Mouse (Mus musculus) heart, embryonic 10.5 days (tissue): ENCODE measurements around the gene Tph2. TPM values are rescaled to one million over a fixed set of nuclear protein-coding genes. Genes with fewer than 3 reads are reported as not detected.
"Not testable (repeated sequence)": the region's sequence is repeated elsewhere in the genome, so short reads cannot be mapped to it uniquely, and the experiment has no call there.

Source experiments
- DNase-seq: peaks from one replicate; pipeline ENCODE4 v3.0.0-alpha.2; 2017; ENCODE audit warnings: low spot score
- H3K27ac ChIP-seq: fragments of 300-500 bp; sonication (generic); 2 replicates; pipeline ENCODE4 v1.5.1; 2016; ENCODE audit warnings: mild to moderate bottlenecking
- H3K27me3 ChIP-seq: fragments of 300-500 bp; sonication (generic); 2 replicates; pipeline ENCODE4 v1.6.1; 2016; ENCODE audit warnings: mild to moderate bottlenecking; ENCODE audit not compliant: poor library complexity, insufficient read depth, severe bottlenecking
- H3K36me3 ChIP-seq: fragments of 300-500 bp; sonication (generic); 2 replicates; pipeline ENCODE4 v1.6.1; 2016; ENCODE audit warnings: mild to moderate bottlenecking, moderate library complexity
- H3K4me1 ChIP-seq: fragments of 300-500 bp; sonication (generic); 2 replicates; pipeline ENCODE4 v1.6.1; 2016; ENCODE audit warnings: mild to moderate bottlenecking
- H3K4me3 ChIP-seq: fragments of 300-500 bp; sonication (generic); 2 replicates; pipeline ENCODE4 v1.5.1; 2016; ENCODE audit warnings: mild to moderate bottlenecking, moderate library complexity
- H3K9me3 ChIP-seq: fragments of 300-500 bp; sonication (generic); 2 replicates; pipeline ENCODE4 v1.6.1; 2016; ENCODE audit warnings: mild to moderate bottlenecking, moderate library complexity
- WGBS: fragments of 180-500 bp; shearing (Covaris S2); methylation state at CpG from one replicate; pipeline ENCODE4 v1.1.7; 2016; 5-methylcytosine and 5-hydroxymethylcytosine counted together
- polyA plus RNA-seq: library from polyadenylated mRNA; unstranded; fragments of >200 nt; fragmentation: Nextera tagmentation; extraction: Ambion mirVana; gene quantifications from 2 replicates; pipeline ENCODE4 v1.2.1, GENCODE M21; 2016

Gene Tph2
- not detected in 2 replicates for polyA plus RNA-seq

DNA sequence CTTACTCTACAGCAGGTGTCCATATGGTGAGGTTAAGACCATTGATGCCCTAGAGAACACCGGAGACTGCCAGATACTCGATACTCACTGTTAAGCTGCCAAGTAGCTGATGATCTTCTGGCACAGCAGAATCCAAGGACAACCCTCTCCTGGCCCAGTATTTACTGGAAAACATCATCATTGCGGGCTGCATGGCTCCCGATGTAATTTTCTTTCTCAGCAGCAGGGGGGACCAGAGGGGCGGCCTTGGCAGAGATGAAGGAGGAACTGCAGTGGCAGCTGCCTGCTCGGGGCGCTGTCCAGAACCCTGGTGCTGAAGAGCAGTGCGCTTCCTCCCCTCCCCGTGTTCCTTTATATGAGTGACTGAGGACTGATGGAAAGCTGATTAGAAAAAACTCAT is at the start of gene Tph2:
TSS of gene Tph2 (minus strand) at position 326 of the 400 bp plus-strand sequence.
- no peaks in the 10 kb centered on the region for H3K36me3 ChIP-seq
- peak; percentile 87 for DNase-seq
- H3K27ac ChIP-seq: no peak within 1 kb of the TSS
- 5% methylated on average over 9 of the region's 9 CpGs for WGBS
- no peaks in the 10 kb centered on the region for H3K9me3 ChIP-seq
- no peak within 1 kb of the TSS for H3K4me3 ChIP-seq
- H3K27me3 ChIP-seq: no peaks in the 10 kb centered on the region
- H3K4me1 ChIP-seq: no peaks in the 10 kb centered on the region

DNA sequence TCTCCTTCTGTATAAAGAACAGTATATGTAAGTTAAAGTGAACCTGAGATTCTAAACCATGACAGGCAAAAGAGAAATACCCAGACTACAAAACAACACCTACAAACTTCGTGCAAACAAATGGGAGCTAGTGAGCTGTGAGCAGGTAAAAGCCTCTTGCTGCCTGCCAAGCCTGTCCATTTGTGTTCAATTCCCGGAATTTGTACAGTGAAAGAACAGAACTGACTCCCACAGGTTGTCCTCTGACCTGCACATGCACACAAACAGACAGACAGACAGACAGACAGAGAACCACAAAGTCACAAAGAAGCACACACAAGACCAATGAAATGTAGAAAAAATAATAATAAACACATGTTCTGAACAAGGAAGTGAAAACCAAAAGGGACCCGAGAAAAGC is 49.0 kb upstream of the Tph2 start:
- H3K4me1 ChIP-seq: no peaks in the 10 kb centered on the region
- H3K27me3 ChIP-seq: no peaks in the 10 kb centered on the region
- no peak overlapping the region for H3K4me3 ChIP-seq
- no peaks in the 10 kb centered on the region for H3K9me3 ChIP-seq
- no peak overlapping the region for H3K27ac ChIP-seq
- H3K36me3 ChIP-seq: peaks cover 44% of the 10 kb centered on the region
- 89% methylated on average over 3 of the region's 3 CpGs for WGBS
- DNase-seq: no peak

DNA sequence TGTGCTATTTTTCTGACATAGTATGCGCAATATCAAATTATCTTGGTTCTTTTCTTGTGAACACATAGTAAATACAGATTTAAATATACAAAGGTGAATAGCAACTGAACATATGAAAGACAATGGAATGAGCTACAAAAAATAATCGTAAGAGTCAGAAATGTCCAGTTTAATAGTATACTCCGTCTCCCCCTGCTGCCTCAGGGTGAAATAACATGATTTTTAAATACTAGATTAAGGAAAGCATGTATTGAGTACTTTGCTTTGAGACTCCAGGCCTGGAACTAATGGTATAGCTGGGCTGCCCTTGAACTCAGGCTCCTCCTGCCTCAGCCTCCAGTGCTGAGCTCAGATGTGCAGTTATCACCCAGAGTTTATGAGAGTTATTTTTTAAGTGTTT is 47.7 kb upstream of the Tph2 start:
- Histone ChIP-seq H3K27me3 (no peaks in the 10 kb centered on the region), H3K27ac (no peak overlapping the region), H3K4me3 (no peak overlapping the region), H3K4me1 (no peaks in the 10 kb centered on the region), H3K9me3 (no peaks in the 10 kb centered on the region), H3K36me3 (peaks cover 40% of the 10 kb centered on the region; the same call in 1 of the 2 replicates)
- no peak for DNase-seq
- 92% methylated on average over 3 of the region's 3 CpGs for whole genome bisulfite sequencing

DNA sequence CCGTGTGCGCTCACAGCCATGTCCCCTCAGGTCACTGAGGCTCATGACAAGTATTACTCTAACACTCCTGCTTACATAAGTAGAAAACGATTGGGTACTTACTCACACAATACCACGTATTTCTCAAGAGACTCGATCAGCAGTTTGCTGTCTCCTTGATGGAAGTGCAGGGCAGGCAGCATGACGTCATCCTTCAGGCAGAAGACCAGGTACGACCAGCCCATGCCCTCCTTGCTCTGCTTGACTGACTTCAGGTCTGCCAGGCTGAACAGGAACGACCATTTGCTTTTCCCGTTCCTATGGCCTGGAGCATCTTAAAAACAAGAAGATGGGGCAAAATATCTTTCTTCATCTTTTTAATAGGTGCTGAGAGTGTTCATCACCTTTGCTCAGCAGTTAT is 44.2 kb upstream of the Tph2 start:
- WGBS: 80% methylated on average over 9 of the region's 9 CpGs
- no peaks in the 10 kb centered on the region for H3K4me1 ChIP-seq
- no peak overlapping the region for H3K27ac ChIP-seq
- peaks cover 45% of the 10 kb centered on the region for H3K36me3 ChIP-seq
- H3K4me3 ChIP-seq: no peak overlapping the region
- H3K27me3 ChIP-seq: no peaks in the 10 kb centered on the region
- no peak for DNase-seq
- no peaks in the 10 kb centered on the region for H3K9me3 ChIP-seq

DNA sequence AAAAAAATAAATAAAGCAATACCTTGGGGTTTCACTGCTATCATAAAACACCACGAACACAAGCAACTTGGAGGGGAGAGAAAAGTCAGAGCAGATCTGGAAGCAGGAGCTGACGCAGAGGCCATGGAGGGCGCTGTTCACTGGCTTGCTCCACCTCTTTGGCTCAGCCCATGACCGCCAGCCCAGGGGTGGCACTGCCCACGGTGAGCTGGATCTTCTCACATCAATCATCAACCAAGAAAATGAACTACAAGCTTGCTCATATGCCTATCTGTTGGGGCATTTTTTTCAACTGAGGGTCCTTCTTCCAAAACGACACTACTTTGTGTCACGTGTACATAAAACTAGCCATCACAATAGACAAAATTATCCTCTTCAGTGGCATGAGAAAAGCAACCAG is 41.8 kb upstream of the Tph2 start:
- H3K9me3 ChIP-seq: no peaks in the 10 kb centered on the region
- peaks cover 29% of the 10 kb centered on the region for H3K36me3 ChIP-seq
- H3K27ac ChIP-seq: no peak overlapping the region
- 92% methylated on average over 7 of the region's 7 CpGs for WGBS
- H3K27me3 ChIP-seq: no peaks in the 10 kb centered on the region
- H3K4me1 ChIP-seq: no peaks in the 10 kb centered on the region
- DNase-seq: no peak
- no peak overlapping the region for H3K4me3 ChIP-seq

DNA sequence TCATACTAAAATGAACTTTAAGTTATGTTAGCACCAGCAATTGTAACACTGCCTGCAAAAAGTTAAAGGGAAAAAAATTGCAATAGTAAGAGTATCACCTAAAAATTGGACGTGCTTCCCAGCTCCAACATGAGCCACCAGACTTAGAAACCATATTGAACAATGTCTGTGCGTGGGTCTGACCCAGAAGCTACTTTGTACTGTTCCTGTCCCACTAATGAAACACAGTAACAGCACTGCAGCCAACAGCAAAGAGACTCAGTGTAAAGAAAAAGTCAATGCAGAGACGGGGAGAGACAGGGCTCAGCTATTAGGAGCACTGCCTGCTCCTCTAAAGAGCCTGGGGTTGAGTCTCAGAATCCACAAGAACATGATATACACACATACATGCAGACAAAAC is 39.0 kb upstream of the Tph2 start:
- whole genome bisulfite sequencing: 85% methylated on average over 3 of the region's 3 CpGs
- no peaks in the 10 kb centered on the region for H3K4me1 ChIP-seq
- H3K27me3 ChIP-seq: no peaks in the 10 kb centered on the region
- H3K9me3 ChIP-seq: no peaks in the 10 kb centered on the region
- no peak overlapping the region for H3K27ac ChIP-seq
- no peak for DNase-seq
- H3K36me3 ChIP-seq: peaks cover 34% of the 10 kb centered on the region
- H3K4me3 ChIP-seq: no peak overlapping the region

DNA sequence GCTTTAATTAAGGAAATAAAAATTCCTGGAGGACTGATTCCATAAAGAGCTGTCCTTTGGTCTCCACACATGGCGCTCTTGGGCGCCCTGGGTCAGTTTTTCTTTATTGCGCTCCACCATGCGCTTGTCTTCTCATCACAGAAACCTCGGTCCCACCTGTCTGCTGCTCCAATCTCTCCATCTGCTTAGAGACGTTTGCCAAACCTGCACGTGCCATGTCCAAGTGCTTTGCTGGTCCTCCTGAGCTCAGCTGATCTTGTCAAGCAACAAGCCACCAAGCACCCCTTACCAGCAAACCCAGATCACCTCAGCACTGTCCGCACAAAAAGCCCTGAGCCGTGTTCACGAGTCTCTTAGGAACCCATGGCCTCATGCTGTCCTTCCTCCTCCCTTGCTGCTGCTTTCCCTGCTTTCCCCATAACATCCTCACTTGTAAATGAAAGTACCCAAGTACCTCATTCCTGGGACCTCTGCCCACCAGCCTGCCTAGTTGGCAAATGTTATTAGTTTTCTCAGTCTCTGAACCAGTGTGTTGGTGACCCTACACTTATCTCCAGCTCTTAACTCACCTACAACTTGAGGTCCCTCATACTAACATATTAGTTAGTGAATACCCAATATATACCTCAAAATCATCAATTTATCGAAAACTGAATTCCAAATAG is 28.2 kb upstream of the Tph2 start:
- peaks cover 72% of the 10 kb centered on the region for H3K36me3 ChIP-seq
- 94% methylated on average over 11 of the region's 11 CpGs for WGBS

DNA sequence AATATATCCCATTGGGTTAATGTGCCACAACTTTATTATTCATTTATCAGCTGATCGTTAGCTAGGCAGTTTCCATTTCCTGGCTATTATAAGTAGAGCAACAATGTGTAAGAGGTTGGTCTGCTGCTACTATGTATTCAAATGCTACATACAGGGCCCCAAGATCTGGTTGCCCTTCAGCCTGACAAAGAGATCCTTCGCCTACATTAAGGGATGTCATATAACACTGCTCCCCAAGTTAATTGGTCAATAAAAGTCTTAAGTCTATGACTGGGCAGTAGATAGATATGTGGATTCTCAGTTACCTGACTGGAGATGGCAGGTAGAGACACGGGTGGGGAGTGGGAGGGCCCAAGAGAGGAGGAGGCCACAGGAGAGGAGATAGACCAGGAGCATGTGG is 21.0 kb upstream of the Tph2 start:
- Histone ChIP-seq H3K27me3 (no peaks in the 10 kb centered on the region), H3K27ac (no peak overlapping the region), H3K4me3 (no peak overlapping the region), H3K36me3 (peaks cover 54% of the 10 kb centered on the region), H3K4me1 (no peaks in the 10 kb centered on the region), H3K9me3 (no peaks in the 10 kb centered on the region)
- DNase-seq: no peak
- 84% methylated on average over 3 of the region's 3 CpGs for WGBS

More for the DNA sequence above, 28.2 kb upstream of the Tph2 start:
- no peak overlapping the region for H3K27ac ChIP-seq
- H3K4me1 ChIP-seq: no peaks in the 10 kb centered on the region
- DNase-seq: no peak
- no peak overlapping the region for H3K4me3 ChIP-seq
- H3K9me3 ChIP-seq: no peaks in the 10 kb centered on the region
- no peaks in the 10 kb centered on the region for H3K27me3 ChIP-seq

DNA sequence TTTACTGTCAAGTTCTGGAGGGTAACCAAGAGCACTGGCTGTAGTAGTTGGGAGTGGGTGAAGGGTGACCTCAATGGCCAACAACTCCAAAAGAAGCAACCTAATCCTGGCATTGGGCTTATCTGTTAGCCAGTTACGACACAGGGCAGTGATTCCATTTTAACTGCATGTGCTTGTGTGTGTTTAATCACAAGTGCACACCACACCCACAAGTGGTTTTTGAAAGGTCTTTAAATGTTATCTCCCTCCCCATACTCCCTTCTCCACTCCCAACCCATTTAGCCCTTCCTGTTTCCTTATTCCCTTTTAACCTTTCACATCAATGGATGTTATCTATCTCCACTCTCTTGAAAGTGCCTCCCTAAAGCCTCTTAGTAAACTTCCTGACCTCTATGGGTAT is 20.5 kb upstream of the Tph2 start:
- H3K27ac ChIP-seq: no peak overlapping the region
- no peaks in the 10 kb centered on the region for H3K9me3 ChIP-seq
- H3K36me3 ChIP-seq: peaks cover 54% of the 10 kb centered on the region
- no peak overlapping the region for H3K4me3 ChIP-seq
- DNase-seq: no peak
- H3K27me3 ChIP-seq: no peaks in the 10 kb centered on the region
- H3K4me1 ChIP-seq: no peaks in the 10 kb centered on the region
- WGBS: 9% methylated on average over 1 of the region's 1 CpGs

DNA sequence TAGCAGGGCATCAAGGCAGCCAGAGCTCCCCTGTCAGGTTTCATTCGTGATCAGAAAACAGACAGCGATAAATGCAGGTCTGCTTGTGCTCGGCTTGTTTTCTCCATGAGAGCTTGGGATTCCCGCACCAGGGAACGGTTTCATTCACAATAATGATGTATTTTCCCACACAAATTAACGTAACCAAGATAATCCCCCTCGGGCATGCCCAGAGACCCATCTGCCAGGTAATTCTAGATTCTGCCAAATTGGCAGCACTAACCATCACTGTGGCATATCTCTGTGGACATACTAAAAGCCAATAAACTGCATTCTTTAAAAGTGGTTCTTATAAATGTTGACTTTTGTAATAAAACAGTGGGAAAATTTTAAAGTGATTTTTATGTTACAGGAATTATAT is 6.4 kb upstream of the Tph2 start:
- no peak for DNase-seq
- WGBS: 77% methylated on average over 7 of the region's 7 CpGs
- Histone ChIP-seq H3K9me3 (no peaks in the 10 kb centered on the region), H3K27ac (no peak overlapping the region), H3K27me3 (no peaks in the 10 kb centered on the region), H3K4me3 (no peak overlapping the region), H3K4me1 (no peaks in the 10 kb centered on the region), H3K36me3 (no peaks in the 10 kb centered on the region)

DNA sequence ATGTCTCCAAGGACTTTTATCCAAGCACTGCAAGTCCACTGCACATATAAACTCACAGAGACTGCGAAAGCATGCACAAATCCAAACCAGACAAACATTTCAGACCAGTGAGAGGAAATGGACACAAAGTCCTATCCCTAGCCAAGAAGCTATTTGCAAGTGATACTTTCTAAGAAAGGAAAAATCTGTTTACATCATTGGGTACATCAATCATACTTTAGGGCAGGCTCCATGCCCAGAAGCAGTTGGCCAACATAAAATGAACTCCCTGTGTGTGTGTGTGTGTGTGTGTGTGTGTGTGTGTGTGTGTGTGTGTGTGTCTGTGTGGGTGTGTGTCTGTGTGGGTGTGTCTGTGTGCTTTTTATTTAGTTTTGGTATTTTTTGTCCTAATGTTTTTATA is 2.6 kb upstream of the Tph2 start:
- no peak overlapping the region for H3K27ac ChIP-seq
- H3K36me3 ChIP-seq: no peaks in the 10 kb centered on the region
- no peaks in the 10 kb centered on the region for H3K4me1 ChIP-seq
- H3K27me3 ChIP-seq: no peaks in the 10 kb centered on the region
- no peaks in the 10 kb centered on the region for H3K9me3 ChIP-seq
- DNase-seq: no peak
- 81% methylated on average over 1 of the region's 1 CpGs for WGBS
- H3K4me3 ChIP-seq: no peak overlapping the region

DNA sequence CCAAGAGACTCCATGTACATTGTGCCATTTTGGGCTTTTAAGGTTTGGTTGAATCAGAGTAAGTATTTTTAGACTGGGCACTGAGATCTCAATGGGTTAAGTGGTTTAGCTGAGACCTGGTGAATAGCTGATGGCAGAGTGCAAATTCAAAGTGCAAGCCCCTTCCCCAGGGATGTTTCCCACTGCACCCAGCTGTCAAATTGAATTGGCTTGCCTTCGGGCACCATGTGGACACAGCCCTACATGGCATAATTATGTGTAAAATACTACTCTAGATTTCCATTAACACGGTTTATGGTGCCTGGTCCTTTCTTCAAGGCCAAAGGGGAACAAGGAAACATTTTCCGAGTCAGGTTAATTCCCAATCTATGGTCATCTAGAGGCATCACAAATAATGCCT is 3.8 kb downstream of the Tph2 start:
- Histone ChIP-seq H3K4me1 (no peaks in the 10 kb centered on the region), H3K36me3 (no peaks in the 10 kb centered on the region), H3K27ac (no peak overlapping the region), H3K27me3 (no peaks in the 10 kb centered on the region), H3K4me3 (no peak overlapping the region), H3K9me3 (no peaks in the 10 kb centered on the region)
- no peak for DNase-seq
- WGBS: 74% methylated on average over 3 of the region's 3 CpGs

DNA sequence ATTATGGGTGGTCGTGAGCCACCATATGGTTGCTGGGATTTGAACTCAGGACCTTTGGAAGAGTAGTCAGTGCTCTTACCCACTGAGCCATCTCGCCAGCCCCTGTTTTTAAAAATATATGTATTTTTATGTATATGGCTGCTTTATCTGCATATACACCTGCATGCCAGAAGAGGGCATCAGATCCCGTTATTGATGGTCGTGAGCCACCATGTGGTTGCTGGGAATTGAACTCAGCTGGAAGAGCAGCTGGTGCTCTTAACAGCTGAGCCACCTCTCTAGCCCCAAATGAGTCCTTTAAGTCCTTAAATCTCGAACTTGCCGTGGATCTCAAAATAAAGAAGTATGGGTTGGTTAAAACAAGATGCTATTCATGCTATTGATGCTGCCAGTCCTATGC is 6.8 kb downstream of the Tph2 start:
- not testable (repeated sequence) for H3K27ac ChIP-seq, DNase-seq, H3K27me3 ChIP-seq, H3K9me3 ChIP-seq, H3K4me1 ChIP-seq, H3K4me3 ChIP-seq, H3K36me3 ChIP-seq
- 57% methylated on average over 6 of the region's 6 CpGs for WGBS

DNA sequence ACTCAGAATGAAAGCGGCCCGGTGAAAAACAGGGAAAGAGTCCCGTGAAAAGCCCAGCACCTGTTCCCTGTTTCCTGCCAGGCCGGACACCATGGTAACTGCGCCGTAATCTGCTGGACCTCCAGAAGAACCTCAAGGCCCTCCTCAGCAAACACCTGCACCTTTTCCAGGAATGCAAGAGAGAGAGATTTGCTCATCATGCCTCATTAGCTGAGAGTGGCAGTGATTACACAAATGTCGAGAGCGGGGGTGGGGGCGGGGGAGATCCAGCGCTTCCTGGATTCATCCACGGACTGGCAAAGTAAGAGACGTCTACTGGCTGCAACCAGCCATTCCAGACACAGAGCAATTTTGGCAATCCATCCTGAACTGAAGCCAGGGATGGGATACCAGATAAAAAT is 9.2 kb downstream of the Tph2 start:
- H3K27me3 ChIP-seq: no peaks in the 10 kb centered on the region
- H3K4me1 ChIP-seq: no peaks in the 10 kb centered on the region
- no peaks in the 10 kb centered on the region for H3K36me3 ChIP-seq
- 54% methylated on average over 12 of the region's 12 CpGs for WGBS
- DNase-seq: no peak
- no peak overlapping the region for H3K27ac ChIP-seq
- no peak overlapping the region for H3K4me3 ChIP-seq
- no peaks in the 10 kb centered on the region for H3K9me3 ChIP-seq
